Mouse (Mus musculus) testis, adult 2 months (tissue): ENCODE results near the gene Pigs.

Experiments used
- CTCF ChIP-seq: fragments of 200-500 bp; IDR thresholded peaks from 2 replicates; pipeline ENCODE4 v1.5.1; 2012; ENCODE audit warnings: low read depth, mild to moderate bottlenecking, inconsistent platforms, low read length, moderate library complexity; ENCODE audit not compliant: control insufficient read depth, insufficient read depth, insufficient replicate concordance
- POLR2A ChIP-seq: fragments of 200-500 bp; IDR thresholded peaks from 2 replicates; pipeline ENCODE4 v1.6.1; 2012; ENCODE audit warnings: low read depth, mild to moderate bottlenecking, inconsistent platforms, low read length, moderate library complexity; ENCODE audit not compliant: control insufficient read depth

- no peak for TF ChIP-seq POLR2A
- no peak for TF ChIP-seq CTCF
These were observed 19.7 kb downstream of the Pigs start for GRCm38 (mm10) chr11:78347908-78348307.
